Mouse (Mus musculus): ENCODE measurements at regions not wholly inside any gene's neighbourhood (a gene's known extent, or its start where the extent isn't known, plus 50 kb on each side); places are given as distances from the start of the nearest gene placed in this dataset.

DNA sequence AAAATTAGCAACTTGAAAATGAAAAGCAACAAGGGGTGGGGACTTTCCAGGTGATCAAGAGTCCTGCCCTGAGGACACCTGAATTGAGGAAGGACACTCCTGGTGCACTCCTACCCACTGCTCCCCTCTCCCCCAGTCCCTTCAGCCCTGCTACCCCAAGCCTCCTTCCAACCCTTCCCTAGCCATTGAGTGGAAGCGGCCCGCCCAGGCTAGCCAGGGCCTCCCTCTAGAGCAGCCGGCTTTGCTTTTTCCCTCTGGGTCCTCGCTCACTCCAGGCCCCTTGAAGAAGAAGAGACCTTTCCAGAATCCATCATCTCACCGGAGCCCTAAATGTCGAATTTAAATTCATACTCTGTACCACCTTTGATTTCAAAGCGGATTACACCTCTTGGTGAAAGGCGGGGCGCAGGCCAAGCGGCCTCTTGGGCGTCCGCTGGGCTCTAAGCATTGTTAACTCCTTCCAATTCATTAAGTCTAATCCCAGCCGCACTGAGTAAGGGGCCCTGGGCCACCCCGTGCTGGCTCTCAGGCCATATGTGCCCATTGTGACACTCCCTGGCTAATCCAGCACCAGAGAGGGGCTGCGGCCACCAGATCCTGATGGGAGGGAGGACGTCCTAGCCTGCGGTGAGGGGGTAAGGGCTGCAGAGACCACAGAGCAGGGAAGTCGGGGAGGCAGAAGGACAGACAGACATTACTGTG lies 142.8 kb downstream of the Mrm1 start:
- no peaks in the 10 kb centered on the region for H3K79me2 ChIP-seq (replicated peaks; ENCODE audit: control insufficient read depth, extremely low read depth, insufficient read depth, poor library complexity, severe bottlenecking)
- TF ChIP-seq UBTF (IDR thresholded peaks at IDR 0.05; ENCODE audit: low read depth, low read length) = no peak
- no peak for TF ChIP-seq CHD1 (IDR thresholded peaks at IDR 0.05; ENCODE audit: low read depth, low read length)
- TF ChIP-seq PAX5 (IDR thresholded peaks at IDR 0.05; ENCODE audit: low read length) = no peak
- no peak for TF ChIP-seq SIN3A (IDR thresholded peaks at IDR 0.05; ENCODE audit: low read length)
- no peak for TF ChIP-seq RCOR1 (conservative IDR thresholded peaks at IDR 0.05; ENCODE audit: low read depth, low read length)
- TF ChIP-seq GABPA (IDR thresholded peaks at IDR 0.05; ENCODE audit: insufficient replicate concordance, low read depth, low read length) = no peak
- no peak for TF ChIP-seq ZNF384 (IDR thresholded peaks at IDR 0.05; ENCODE audit: low read depth, low read length)
- TF ChIP-seq MAZ (IDR thresholded peaks at IDR 0.05; ENCODE audit: low read depth, low read length) = no peak
- no peak for TF ChIP-seq KAT2A (IDR thresholded peaks at IDR 0.05; ENCODE audit: insufficient replicate concordance, low read length)
- TF ChIP-seq ZMIZ1 (IDR thresholded peaks at IDR 0.05; ENCODE audit: low read depth, low read length) = no peak
- TF ChIP-seq JUND (conservative IDR thresholded peaks at IDR 0.05; ENCODE audit: low read depth, low read length) = no peak
- TF ChIP-seq ZC3H11A (IDR thresholded peaks at IDR 0.05; ENCODE audit: low read depth, low read length) = no peak
- no peak overlapping the region for H3K4me3 ChIP-seq (replicated peaks in 1 of 3; ENCODE audit: low read depth in 2 of 3, low read length in 2 of 3, poor library complexity in 1 of 3)
- in situ Hi-C loops (cut with MboI; ENCODE audit: low pct_ligation_motif_present, low pct_unique_long_range_greater_than_20kb, low sequenced_read_pairs) (no loop called here), dilution Hi-C loops (cut with MboI; ENCODE audit: extremely low pct_ligation_motif_present, extremely low pct_unique_long_range_greater_than_20kb, low sequenced_read_pairs) (no loop called here)
- peaks cover 91% of the 10 kb centered on the region for H3K27me3 ChIP-seq (replicated peaks)
- no peaks in the 10 kb centered on the region; a peak in 2 of 4 replicates for H3K4me1 ChIP-seq (ENCODE audit: control insufficient read depth in 1 of 2, insufficient read depth in 2 of 2)
- no peak overlapping the region for H3K27ac ChIP-seq (ENCODE audit: insufficient read depth, low read depth)
- no peak overlapping the region for H3K9ac ChIP-seq (ENCODE audit: insufficient read depth, low read depth)
- H3K9me3 ChIP-seq (replicated peaks; ENCODE audit: low read length) = no peaks in the 10 kb centered on the region
- no peak for DNase-seq (ENCODE audit: extremely low read depth)
- no peaks in the 10 kb centered on the region for H3K36me3 ChIP-seq (replicated peaks in 1 of 2; ENCODE audit: control insufficient read depth in 1 of 2, insufficient read depth in 1 of 2, low read length in 1 of 2)
- H3K4me2 ChIP-seq (ENCODE audit: insufficient read depth, low read depth, poor library complexity, severe bottlenecking) = no peak overlapping the region

DNA sequence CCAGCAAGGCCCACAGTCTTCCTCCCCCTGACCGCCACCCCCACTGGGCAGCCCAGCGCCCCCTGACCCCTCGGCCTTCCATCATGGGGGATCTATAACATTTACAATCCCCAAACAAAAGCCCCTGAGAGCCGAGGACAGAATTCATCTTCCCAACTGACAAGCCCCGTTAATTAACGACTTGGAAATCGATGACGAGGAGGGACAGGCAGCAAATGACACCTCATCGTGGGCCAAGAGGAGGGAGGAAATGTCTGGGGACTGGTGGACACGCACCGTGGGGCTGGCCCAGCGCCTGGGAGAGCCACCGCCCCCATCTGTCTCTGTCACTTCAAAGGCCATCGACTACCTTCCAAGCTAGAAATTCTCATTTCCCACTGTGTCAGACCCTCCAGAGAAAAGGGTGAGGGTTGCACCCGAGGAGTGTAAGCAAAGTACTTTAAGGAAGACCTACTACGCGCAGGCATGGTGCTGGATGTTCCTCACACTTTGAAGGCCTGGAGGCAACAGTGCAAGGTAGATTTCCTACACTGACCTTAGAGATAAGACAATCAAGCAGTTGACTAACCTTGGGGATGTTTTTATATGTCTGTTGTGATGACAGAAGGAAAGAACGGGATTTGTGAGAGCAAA lies 146.4 kb downstream of the Mrm1 start:
- H3K9ac ChIP-seq (ENCODE audit: insufficient read depth, low read depth) = no peak overlapping the region
- DNase-seq (ENCODE audit: extremely low read depth) = no peak
- H3K9me3 ChIP-seq (replicated peaks; ENCODE audit: low read length) = no peaks in the 10 kb centered on the region
- no peaks in the 10 kb centered on the region for H3K36me3 ChIP-seq (replicated peaks in 1 of 2; ENCODE audit: control insufficient read depth in 1 of 2, insufficient read depth in 1 of 2, low read length in 1 of 2)
- no peaks in the 10 kb centered on the region for H3K79me2 ChIP-seq (replicated peaks; ENCODE audit: control insufficient read depth, extremely low read depth, insufficient read depth, poor library complexity, severe bottlenecking)
- dilution Hi-C loops (cut with MboI; ENCODE audit: extremely low pct_ligation_motif_present, extremely low pct_unique_long_range_greater_than_20kb, low sequenced_read_pairs) (no loop called here), in situ Hi-C loops (cut with MboI; ENCODE audit: low pct_ligation_motif_present, low pct_unique_long_range_greater_than_20kb, low sequenced_read_pairs) (loop anchor here (5.0 kb wide), 1 partner anchor 34 kb away; no protein-coding TSS in a partner anchor)
- no peaks in the 10 kb centered on the region for H3K4me1 ChIP-seq (ENCODE audit: control insufficient read depth in 1 of 2, insufficient read depth in 2 of 2)
- TF ChIP-seq MAX (IDR thresholded peaks at IDR 0.05; ENCODE audit: low read length) (no peak), ZKSCAN1 (IDR thresholded peaks at IDR 0.05; ENCODE audit: borderline replicate concordance, low read depth, low read length) (peak; percentile 55; the same call in 1 of the 2 replicates), ZC3H11A (IDR thresholded peaks at IDR 0.05; ENCODE audit: low read depth, low read length) (no peak)
- no peak overlapping the region for H3K27ac ChIP-seq (ENCODE audit: insufficient read depth, low read depth)
- no peak overlapping the region for H3K4me3 ChIP-seq (replicated peaks in 1 of 3; ENCODE audit: low read depth in 2 of 3, low read length in 2 of 3, poor library complexity in 1 of 3)
- peaks cover 89% of the 10 kb centered on the region for H3K27me3 ChIP-seq (replicated peaks)
- H3K4me2 ChIP-seq (ENCODE audit: insufficient read depth, low read depth, poor library complexity, severe bottlenecking) = no peak overlapping the region

All from CH12.LX (cell line).